Mouse (Mus musculus) stomach, embryonic 14.5 days (tissue): Measurements from ENCODE around the gene Hmbs. TPM values are rescaled to one million over a fixed set of nuclear protein-coding genes. Genes with fewer than 3 reads are reported as not detected.
"Not testable (repeated sequence)": the region's sequence is repeated elsewhere in the genome, so short reads cannot be mapped to it uniquely, and the experiment has no call there.

Experiments
- ATAC-seq: fragments of 200-750 bp; cut with Nextera tagmentation; 2 replicates; pipeline ENCODE4 v1.8.0; 2017; ENCODE audit warnings: low read depth, moderate TSS enrichment; ENCODE audit not compliant: insufficient number of reproducible peaks, insufficient read depth, low FRiP score
- H3K27ac ChIP-seq: fragments of 300-500 bp; sonication (generic); 2 replicates; pipeline ENCODE4 v1.5.1; 2014; ENCODE audit warnings: mild to moderate bottlenecking, low read length, moderate library complexity, mixed read lengths
- H3K27me3 ChIP-seq: fragments of 300-500 bp; sonication (generic); 2 replicates; pipeline ENCODE4 v1.6.1; 2014; ENCODE audit warnings: low read length, control low read depth, mixed read lengths; ENCODE audit not compliant: control insufficient read depth, insufficient read depth
- H3K36me3 ChIP-seq: fragments of 300-500 bp; sonication (generic); 2 replicates; pipeline ENCODE4 v1.6.1; 2014; ENCODE audit warnings: mild to moderate bottlenecking, control low read depth, low read length, moderate library complexity, mixed read lengths; ENCODE audit not compliant: control insufficient read depth, insufficient read depth
- H3K4me1 ChIP-seq: fragments of 300-500 bp; sonication (generic); 2 replicates; pipeline ENCODE4 v1.6.1; 2014; ENCODE audit warnings: low read length, control low read depth, mixed read lengths; ENCODE audit not compliant: control insufficient read depth, insufficient read depth
- H3K4me2 ChIP-seq: fragments of 300-500 bp; sonication (generic); replicated peaks from 2 replicates; pipeline ENCODE4 v1.6.1; 2014; ENCODE audit warnings: low read depth, low read length, control low read depth
- H3K4me3 ChIP-seq: fragments of 300-500 bp; sonication (generic); 2 replicates; pipeline ENCODE4 v1.5.1; 2014; ENCODE audit warnings: low read depth, low read length, control low read depth
- H3K9ac ChIP-seq: fragments of 300-500 bp; sonication (generic); replicated peaks from 2 replicates; pipeline ENCODE4 v1.6.1; 2014; ENCODE audit warnings: low read depth, mild to moderate bottlenecking, control low read depth, low read length, moderate library complexity, mixed read lengths
- H3K9me3 ChIP-seq: fragments of 300-500 bp; sonication (generic); 2 replicates; pipeline ENCODE4 v1.6.1; 2016; ENCODE audit warnings: low read depth, low read length, control low read depth; ENCODE audit not compliant: control insufficient read depth
- WGBS: fragments of 180-500 bp; shearing (Covaris S2); extraction: QIAGEN DNeasy Blood & Tissue Kit; methylation state at CpG from one replicate; pipeline ENCODE4 v1.1.7; 2014; 5-methylcytosine and 5-hydroxymethylcytosine counted together
- polyA plus RNA-seq: library from polyadenylated mRNA; unstranded; fragments of >200 nt; fragmentation: Nextera tagmentation; extraction: Ambion mirVana; gene quantifications from 2 replicates; pipeline ENCODE4 v1.2.1, GENCODE M21; 2014

Hmbs gene
- polyA plus RNA-seq, 1 experiment from 2014 or later: 130 TPM

DNA sequence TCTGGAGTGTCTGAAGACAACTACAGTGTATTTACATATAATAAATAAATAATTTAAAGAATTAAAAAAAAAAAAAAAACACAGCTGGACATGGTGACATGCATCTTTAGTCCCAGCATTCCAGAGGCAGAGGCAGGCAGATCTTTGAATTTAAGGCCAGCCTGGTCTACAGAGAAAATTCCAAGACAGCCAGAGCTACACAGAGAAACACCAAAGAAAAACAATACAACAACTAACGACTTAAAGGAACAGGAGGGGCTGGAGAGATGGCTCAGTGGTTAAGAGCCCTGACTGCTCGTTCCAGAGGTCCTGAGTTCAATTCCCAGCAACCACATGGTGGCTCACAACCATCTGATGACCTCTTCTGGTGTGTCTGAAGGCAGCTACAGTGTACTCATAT, 33.3 kb upstream of the Hmbs start:
- WGBS: 84% methylated on average over 2 of the region's 2 CpGs
- H3K4me3 ChIP-seq, H3K9ac ChIP-seq, ATAC-seq, H3K4me2 ChIP-seq, H3K27ac ChIP-seq, H3K4me1 ChIP-seq, H3K27me3 ChIP-seq, H3K9me3 ChIP-seq: not testable (repeated sequence)
- peaks cover 13% of the 10 kb centered on the region for H3K36me3 ChIP-seq

DNA sequence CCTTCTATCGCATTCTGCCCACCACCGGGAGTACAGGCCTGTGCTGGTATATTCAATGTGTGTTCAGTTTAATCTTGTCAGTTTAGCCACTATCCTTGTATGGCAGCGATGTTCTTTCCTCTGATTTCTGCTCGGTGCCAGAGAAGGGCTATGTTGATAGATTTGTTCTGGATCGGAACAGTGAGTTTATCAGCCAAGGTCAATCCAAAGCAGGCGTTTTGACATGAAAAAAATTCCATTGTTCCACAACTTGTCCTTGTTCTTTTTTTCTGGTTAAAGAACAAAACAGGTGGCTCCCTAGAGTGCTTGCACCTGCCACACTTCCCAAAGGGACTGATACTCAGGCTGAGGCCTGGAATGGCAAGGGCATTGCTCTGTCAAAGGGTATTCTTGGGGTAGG, 32.1 kb upstream of the Hmbs start:
- H3K4me1 ChIP-seq: peaks cover 8% of the 10 kb centered on the region
- H3K4me3 ChIP-seq: no peak overlapping the region
- no peak for ATAC-seq
- H3K27ac ChIP-seq: no peak overlapping the region
- no peak overlapping the region for H3K9ac ChIP-seq
- no peaks in the 10 kb centered on the region for H3K9me3 ChIP-seq
- H3K36me3 ChIP-seq: peaks cover under 1% of the 10 kb centered on the region; the same call in 1 of the 2 replicates
- H3K4me2 ChIP-seq: no peak overlapping the region
- WGBS: 88% methylated on average over 6 of the region's 6 CpGs
- no peaks in the 10 kb centered on the region for H3K27me3 ChIP-seq

DNA sequence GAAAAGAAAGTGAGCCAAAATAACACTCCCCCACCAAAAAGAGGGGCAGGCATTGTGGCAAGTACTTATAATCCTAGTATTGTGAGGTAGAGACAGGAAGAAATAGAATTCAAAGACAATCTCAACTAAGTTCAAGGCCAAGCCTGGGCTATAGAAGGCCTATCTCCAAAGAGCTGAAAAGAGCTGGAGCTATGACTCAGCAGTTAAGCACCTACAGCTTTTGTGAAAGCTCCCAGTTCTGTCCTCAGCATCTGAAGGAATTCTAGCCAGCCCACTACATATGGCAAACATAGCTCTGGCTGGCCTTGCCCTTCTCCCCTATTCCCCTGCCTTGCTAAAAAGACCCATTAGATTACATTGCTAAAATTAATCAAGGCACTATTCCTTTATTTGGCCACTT, 29.4 kb upstream of the Hmbs start:
- no peak overlapping the region for H3K4me2 ChIP-seq
- no peak overlapping the region for H3K9ac ChIP-seq
- no peak overlapping the region for H3K4me3 ChIP-seq
- ATAC-seq: no peak
- H3K27me3 ChIP-seq: no peaks in the 10 kb centered on the region
- H3K27ac ChIP-seq: no peak overlapping the region
- no peaks in the 10 kb centered on the region for H3K9me3 ChIP-seq
- no peaks in the 10 kb centered on the region for H3K36me3 ChIP-seq
- no peaks in the 10 kb centered on the region for H3K4me1 ChIP-seq

- Histone ChIP-seq H3K27me3 (no peaks in the 10 kb centered on the region), H3K9me3 (no peaks in the 10 kb centered on the region), H3K9ac (no peak overlapping the region), H3K4me1 (peaks cover 5% of the 10 kb centered on the region; the same call in 1 of the 2 replicates), H3K27ac (no peak overlapping the region), H3K4me3 (no peak overlapping the region), H3K36me3 (peaks cover 2% of the 10 kb centered on the region), H3K4me2 (no peak overlapping the region)
- no peak for ATAC-seq
- 59% methylated on average over 3 of the region's 3 CpGs for WGBS
Observed at GRCm38 (mm10) chr9:44364480-44364879, 20.5 kb upstream of the Hmbs start.

DNA sequence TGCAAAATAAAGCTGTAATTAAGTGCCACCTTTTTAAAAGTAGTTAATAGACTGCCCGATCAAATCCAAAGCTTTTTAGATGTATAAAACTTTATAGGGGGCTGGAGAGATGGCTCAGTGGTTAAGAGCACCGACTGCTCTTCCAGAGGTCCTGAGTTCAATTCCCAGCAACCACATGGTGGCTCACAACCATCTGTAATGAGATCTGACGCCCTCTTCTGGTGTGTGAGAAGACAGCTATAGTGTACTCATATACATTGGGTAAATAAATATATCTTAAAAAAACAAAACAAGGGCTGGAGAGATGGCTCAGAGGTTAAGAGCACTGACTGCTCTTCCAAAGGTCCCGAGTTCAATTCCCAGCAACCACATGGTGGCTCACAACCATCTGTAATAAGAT, 17.9 kb upstream of the Hmbs start:
- not testable (repeated sequence) for H3K27me3 ChIP-seq, ATAC-seq, H3K9ac ChIP-seq, H3K4me1 ChIP-seq, H3K27ac ChIP-seq, H3K9me3 ChIP-seq
- 43% methylated on average over 4 of the region's 4 CpGs for WGBS
- Histone ChIP-seq H3K4me2 (peak overlapping the region; percentile 84), H3K4me3 (peak overlapping the region; percentile 85), H3K36me3 (peaks cover 19% of the 10 kb centered on the region)

DNA sequence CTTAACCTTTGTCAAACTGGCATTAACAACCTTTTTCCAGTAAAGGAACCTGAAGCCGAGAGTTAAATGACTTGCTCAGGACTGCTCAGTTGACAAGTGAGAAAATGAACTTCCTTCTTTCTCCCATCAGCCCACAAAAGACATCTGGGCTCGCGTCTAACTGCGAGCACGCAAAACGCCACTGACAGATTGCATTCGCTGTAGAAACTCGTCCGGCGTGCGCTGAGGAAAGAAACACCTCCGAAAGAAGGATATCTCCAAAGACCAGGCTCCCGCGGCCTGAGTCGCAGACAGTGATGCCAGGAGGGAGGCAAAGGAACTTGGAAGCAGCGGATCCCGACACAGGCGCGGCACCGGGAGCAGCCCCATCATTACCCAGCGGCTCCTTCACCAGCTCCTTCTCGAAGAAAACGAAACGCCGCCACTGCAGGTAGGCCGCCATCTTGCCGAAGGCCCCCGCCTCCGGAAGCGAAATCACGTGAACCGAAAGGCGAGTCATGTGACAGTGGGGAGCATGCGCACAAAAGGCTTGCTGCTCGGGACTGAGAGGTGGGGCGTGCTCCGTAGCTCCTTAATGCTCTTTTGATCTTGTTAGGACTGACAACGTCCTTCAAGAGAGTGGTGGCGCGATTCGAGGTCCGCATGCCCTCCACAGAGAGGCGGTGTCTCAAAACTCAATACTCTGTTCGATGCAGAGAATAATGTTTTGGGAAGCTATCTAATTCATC, 17.3 kb upstream of the Hmbs start, which contains the start of gene Vps11:
Gene Vps11 (minus strand): TSS at position 481 of the 728 bp plus-strand sequence.
- Histone ChIP-seq H3K4me3 (peak within 1 kb of the TSS; percentile 85), H3K9ac (peak within 1 kb of the TSS; percentile 57), H3K27ac (peak within 1 kb of the TSS; percentile 23; the same call in 1 of the 2 replicates), H3K27me3 (no peaks in the 10 kb centered on the region), H3K4me1 (peaks cover 5% of the 10 kb centered on the region; the same call in 1 of the 2 replicates), H3K4me2 (peak within 1 kb of the TSS; percentile 84), H3K9me3 (no peaks in the 10 kb centered on the region), H3K36me3 (peaks cover 24% of the 10 kb centered on the region)
- WGBS: under 1% methylated on average over 44 of the region's 44 CpGs
- ATAC-seq: peak; percentile 96

GRCm38 (mm10) chr9:44357207-44357606, 13.2 kb upstream of the Hmbs start:
- H3K36me3 ChIP-seq: peaks cover 66% of the 10 kb centered on the region
- H3K4me2 ChIP-seq: no peak overlapping the region
- H3K27ac ChIP-seq: no peak overlapping the region
- no peak overlapping the region for H3K9ac ChIP-seq
- 75% methylated on average over 4 of the region's 4 CpGs for WGBS
- H3K4me1 ChIP-seq: peaks cover 5% of the 10 kb centered on the region; the same call in 1 of the 2 replicates
- H3K4me3 ChIP-seq: no peak overlapping the region
- H3K9me3 ChIP-seq: no peaks in the 10 kb centered on the region
- ATAC-seq: no peak
- no peaks in the 10 kb centered on the region for H3K27me3 ChIP-seq

DNA sequence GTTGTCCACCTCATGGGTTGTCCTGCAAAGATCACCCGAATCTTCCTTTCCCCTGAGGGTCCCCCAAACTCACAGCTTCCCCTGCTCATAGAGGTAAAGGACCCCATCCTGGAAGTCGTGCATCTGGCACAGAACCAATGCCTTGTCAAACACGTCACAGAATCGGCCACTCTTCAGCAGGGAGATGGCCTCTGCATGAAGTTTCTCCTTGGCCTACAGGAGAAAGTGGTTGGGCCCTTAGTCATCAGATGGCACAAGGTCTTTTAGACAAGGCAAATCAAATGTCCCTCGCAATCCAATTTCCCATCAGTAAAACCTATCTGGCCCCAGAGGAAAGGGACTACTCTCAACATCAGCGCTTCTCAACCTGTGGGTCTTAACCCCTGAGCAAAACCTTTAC, 9.1 kb upstream of the Hmbs start:
- peaks cover 83% of the 10 kb centered on the region for H3K36me3 ChIP-seq
- H3K4me2 ChIP-seq: no peak overlapping the region
- no peaks in the 10 kb centered on the region for H3K27me3 ChIP-seq
- no peaks in the 10 kb centered on the region for H3K9me3 ChIP-seq
- ATAC-seq: no peak
- H3K9ac ChIP-seq: no peak overlapping the region
- WGBS: 92% methylated on average over 6 of the region's 6 CpGs
- no peaks in the 10 kb centered on the region for H3K4me1 ChIP-seq
- H3K27ac ChIP-seq: no peak overlapping the region
- H3K4me3 ChIP-seq: no peak overlapping the region

DNA sequence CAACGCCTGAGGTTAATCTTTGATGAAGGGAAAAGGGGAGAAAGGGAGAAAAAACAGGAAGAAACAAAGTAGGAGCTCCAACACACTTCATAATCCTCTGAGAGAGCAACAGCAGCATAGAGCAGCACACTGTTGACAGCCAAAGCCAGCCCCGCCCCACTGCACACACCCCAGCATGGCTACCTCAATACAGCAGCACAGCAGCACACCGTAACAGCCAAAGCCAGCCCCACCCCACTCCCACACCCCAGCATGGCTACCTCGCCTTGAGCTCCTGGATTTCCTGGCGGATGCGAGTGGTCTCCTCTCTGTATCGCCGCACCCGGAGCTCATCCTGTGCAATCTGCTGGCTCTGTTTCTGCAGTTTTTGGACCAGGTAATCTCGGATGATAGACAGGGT, 8.3 kb upstream of the Hmbs start:
- no peaks in the 10 kb centered on the region for H3K9me3 ChIP-seq
- H3K4me2 ChIP-seq: no peak overlapping the region
- H3K4me1 ChIP-seq: no peaks in the 10 kb centered on the region
- ATAC-seq: no peak
- no peak overlapping the region for H3K9ac ChIP-seq
- no peak overlapping the region for H3K27ac ChIP-seq
- no peak overlapping the region for H3K4me3 ChIP-seq
- H3K36me3 ChIP-seq: peaks cover 82% of the 10 kb centered on the region
- H3K27me3 ChIP-seq: no peaks in the 10 kb centered on the region
- WGBS: 87% methylated on average over 10 of the region's 10 CpGs
